In the genomic region with DNA sequence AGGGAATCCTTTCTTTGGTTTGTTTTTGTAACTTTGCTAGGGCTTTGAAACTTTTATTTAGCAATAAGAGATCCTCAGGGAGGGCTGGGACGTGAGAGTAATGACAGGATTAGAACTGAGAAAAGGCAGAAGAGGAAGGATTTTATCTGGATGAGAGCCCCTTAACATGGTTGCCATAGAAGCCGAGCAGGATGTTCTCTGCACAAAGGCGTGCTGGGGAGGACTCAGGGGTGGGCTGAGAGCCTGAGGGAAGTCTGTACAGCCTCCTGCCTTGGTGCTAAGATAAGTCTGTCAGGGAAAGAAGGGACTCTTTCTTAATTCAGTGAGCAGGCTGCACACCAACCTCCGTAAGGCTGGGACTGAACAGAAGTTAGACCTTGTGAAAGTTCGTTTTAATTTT, we compare ENCODE assay signal across 1 mouse cellular context.
TF ChIP-seq lines count a peak whose summit lies in the region.

No protein-coding gene starts in this region.

TF ChIP-seq in MEL, 35 proteins besides CTCF, POLR2A, EP300 and RAD21:
- TF ChIP-seq MAFK (IDR thresholded peaks at IDR 0.05; ENCODE audit: borderline replicate concordance, low read depth, low read length) (no peak), USF1 (IDR thresholded peaks at IDR 0.05; ENCODE audit: low read depth, low read length) (no peak)
